Mouse (Mus musculus): ENCODE measurements around the gene Paqr7.
"Not testable (repeated sequence)": the region's sequence is repeated elsewhere in the genome, so short reads cannot be mapped to it uniquely, and the experiment has no call there.

The Paqr7 gene

DNA sequence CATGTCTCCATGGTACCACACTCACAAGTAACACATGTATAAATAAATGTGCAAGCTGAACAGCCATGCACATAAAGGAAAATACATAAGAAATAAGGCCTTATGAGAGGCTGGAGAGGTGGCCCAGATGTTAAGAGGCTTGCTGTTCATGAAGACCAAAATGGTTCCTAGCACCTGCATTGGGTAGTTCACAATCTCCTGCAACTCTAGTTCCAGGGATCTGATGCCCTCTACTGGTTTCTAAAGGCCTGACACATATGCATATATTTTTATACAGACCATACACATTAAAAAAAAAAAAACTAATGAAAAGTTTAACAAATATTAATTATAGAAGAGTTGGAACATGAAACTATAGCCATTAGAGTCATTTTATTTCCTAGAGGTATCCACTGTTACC, 25.0 kb upstream of the Paqr7 start:
- no peak for DNase-seq (ENCODE audit: low spot score in 2 of 2)

DNA sequence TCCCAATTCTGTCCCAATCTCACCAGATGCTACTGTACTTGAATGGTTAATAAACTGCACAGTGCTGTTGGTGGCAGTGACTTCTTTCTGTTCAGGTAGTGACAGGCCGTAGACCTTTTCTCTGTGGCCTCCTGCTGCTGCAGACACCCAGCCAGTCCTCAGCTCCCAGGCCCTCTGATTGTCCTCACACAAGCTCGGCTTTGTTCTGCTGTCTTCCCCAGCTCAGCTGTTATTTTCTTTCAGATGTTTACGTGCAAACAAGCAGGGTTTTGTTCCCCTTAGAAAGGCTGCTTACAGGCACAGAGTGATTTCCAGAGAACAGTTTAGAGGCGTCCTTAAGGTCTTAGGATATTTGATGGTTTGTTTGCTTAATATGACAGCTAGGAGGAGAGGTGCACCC, 22.7 kb upstream of the Paqr7 start:
- DNase-seq (ENCODE audit: low spot score in 2 of 2) = no peak

DNA sequence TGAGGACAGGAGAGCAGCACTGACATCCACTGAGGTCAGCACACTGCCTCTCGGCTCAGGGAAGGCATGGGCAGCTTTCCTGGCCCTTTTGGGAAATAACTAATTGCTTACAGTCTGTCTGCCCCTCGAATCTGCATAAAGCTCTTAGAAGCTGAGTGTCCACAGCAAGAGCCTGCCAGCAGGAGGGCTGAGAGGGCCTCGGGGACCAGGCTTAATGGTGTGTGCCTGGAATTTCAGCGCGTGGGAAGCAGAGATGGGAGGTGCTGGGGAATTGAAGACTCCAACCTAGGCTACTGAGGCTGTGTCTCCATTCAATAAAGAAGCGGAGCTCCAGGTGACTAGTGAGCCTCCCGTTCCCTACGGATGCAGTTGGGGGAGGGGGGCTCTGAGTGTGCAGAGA, 22.3 kb upstream of the Paqr7 start:
- no peak for DNase-seq (ENCODE audit: low spot score in 2 of 2)

DNA sequence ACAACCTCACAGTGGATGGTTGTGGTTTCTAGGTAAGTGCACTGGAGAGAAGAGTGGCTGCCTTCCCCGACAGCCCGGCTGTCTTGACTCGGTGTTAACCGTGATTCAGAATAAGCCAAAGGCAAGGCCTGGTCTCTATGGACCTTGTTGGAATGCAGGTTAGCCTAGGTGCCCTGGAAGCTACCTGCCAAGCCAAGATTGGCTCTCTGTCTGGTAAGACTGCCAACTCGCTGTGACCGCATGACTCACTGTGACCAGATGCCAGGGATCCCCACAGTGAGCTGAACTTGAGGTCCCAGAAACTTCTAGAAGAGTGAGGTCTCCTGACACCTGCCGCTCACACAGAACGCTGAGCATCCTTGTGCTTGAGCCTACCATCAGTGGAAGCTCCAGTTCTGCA, 19.6 kb upstream of the Paqr7 start:
- no peak for DNase-seq (ENCODE audit: low spot score in 2 of 2)

DNA sequence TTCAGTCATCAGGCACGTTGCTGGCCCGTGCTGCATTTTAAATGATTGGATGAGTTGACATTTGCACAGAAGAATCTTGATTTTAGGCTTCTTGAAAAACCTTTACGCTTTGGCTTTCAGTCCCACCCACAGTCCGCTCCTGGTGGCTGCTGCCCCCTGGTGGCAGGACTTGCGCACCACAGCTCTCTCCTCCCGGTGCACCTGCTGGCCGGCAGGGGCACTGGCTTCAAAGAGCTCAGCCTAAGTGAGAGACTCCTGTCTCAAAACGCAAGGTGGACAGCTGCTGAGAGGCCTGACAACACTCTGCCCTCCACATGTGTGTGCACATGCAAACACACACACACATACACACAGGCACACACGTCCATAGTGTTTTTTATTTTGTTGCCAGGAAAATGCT, 18.5 kb upstream of the Paqr7 start:
- DNase-seq (ENCODE audit: low spot score in 2 of 2) = peak; percentile 92 to 98

DNA sequence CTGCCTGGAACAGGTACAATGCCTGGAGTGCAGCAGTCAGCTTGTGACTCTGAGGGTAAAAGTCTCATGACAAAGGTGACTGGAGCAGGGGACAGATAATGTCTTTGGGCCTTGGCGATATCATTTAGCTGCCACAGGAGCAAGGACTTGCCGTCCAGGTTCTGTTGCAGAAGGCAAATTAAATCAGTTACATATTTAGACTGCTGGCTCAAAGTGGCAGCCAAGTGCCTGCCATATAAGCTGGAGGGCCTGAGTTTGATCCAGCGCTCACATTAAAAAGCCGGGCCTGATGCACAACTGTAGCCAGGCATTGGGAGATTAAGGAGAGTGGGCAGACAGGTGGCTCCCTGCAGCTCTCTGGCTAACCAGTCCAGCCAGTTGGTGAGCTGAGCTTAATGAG, 16.7 kb upstream of the Paqr7 start:
- DNase-seq (ENCODE audit: low spot score in 2 of 2) = no peak

DNA sequence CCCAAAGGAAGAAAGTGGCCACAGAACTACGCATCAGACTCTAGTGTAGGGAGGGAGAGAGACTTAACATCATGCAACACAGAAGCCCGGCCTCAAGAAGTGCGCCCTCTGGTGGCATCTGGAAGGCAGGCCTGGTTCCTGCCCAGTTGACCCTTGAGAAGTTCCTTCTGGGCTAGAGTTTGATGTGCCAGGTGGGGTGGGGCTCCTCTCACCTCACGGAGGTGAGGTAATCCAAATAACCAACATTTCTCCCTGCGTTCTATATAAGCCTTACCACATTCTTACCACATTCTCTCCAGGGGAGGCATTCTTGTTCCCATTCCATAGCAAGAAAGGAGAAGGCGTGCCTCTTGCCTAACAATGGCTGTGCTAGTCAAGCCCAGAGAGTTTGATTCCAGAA, 15.6 kb upstream of the Paqr7 start:
- DNase-seq (ENCODE audit: low spot score in 2 of 2) = peak; percentile 77

DNA sequence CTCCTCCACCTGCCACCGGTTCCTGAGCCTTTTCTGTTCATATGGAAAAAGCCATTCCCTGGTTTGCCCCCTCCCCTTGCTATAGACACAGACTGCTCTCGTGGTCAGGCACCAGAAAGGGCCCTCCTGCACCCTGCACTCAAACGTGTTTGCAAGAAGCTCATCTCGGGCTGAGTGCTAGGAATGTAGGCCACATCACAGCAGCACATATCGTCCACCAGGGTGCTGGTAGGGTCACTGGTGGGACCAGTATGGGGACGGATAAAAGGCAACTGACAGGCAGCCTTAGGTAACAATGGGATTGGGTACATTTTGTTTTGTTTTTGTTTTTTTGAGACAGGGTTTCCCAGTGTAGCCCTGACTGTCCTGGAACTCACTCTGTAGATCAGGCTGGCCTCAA, 15.2 kb upstream of the Paqr7 start:
- no peak for DNase-seq (ENCODE audit: low spot score in 2 of 2)

DNA sequence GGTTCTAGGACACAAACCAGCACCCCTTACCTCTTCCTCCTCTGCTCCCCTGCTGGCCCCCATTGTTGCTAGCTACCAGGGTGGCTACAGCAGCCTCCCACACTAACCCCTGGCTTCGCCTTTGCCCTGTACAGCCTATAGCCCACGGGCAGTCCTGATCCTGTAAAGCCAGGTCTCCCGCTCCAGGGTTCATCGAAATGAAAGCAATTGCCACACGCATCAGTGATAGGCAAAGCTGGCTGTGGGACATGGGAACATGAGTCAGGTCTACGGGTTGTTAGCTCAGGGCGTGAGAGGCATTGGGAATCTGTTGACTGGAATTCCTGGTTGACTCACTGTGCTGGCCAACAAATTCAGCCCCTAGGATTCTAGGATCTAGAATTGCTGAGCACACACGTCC, 14.1 kb upstream of the Paqr7 start:
- DNase-seq (ENCODE audit: low spot score in 2 of 2) = no peak

DNA sequence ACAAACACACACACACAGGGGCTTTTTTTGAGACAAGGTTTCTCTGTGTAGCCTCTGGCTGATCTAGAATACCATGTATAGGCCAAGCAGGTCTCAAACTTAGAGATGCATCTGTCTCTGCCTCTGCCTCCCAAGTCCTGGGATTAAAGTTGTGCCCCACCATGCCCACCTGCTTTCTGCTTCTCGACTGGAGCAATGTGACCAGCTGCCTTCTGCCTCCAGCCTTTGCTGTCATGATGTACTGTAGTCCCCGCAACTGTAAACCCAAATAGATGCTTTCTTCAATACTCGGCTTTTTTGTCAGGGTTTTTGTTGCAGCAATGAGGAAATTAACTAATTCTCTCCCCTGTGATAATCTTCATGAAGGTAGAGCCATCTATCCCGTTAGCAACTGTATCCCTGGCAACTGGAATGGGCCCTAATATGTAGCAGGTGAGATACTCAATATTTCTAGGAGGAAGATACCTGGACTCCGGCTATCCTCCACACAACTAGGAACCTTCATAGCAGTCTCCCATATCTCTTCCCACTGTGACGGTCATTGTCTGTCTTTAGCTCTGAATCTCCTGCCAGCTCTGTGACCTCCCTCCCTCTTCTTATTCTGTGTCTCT, 13.3 kb upstream of the Paqr7 start:
- DNase-seq (ENCODE audit: low spot score in 2 of 2) = no peak

DNA sequence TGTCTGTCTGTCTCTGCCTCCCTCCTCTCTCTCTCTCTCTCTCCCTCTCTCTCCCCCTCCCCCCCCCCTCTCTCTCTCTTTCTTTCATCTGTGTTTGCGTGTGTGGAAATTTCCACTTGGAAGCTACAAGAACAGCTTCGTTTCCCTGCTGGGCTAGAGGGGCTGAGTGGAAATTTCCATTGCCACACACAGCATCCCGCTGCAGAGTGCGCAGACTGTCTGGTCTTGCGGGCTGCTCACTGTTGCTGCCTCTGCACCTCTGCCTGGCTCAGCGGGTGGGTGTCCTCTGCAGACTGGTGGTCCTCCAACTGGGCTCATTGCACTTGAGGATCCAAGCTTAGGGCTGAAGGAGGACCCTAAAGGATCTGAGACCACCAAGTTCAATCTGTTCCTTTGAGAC, 12.8 kb upstream of the Paqr7 start:
- DNase-seq (ENCODE audit: low spot score in 2 of 2) = peak; percentile 66 to 68

DNA sequence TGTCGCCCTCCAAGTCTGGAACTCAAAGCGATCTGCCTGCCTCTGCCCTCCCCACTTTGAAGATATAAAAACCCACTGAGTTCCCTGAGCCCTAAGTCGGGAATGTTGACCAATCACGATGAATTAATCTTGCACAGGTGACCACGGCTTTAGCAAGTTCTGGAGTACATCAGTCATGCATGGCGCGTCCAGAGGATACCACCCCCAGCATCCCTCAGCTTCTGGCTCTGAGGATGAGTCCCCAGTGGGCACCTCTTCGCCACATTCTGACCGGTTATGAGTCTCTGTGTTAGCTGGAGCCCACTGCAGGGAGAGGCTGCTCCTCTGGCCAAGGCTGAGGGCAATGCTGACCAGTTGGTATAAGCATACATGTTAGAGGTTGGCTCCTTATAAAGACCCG, 12.3 kb upstream of the Paqr7 start:
- DNase-seq (ENCODE audit: low spot score in 2 of 2) = no peak

DNA sequence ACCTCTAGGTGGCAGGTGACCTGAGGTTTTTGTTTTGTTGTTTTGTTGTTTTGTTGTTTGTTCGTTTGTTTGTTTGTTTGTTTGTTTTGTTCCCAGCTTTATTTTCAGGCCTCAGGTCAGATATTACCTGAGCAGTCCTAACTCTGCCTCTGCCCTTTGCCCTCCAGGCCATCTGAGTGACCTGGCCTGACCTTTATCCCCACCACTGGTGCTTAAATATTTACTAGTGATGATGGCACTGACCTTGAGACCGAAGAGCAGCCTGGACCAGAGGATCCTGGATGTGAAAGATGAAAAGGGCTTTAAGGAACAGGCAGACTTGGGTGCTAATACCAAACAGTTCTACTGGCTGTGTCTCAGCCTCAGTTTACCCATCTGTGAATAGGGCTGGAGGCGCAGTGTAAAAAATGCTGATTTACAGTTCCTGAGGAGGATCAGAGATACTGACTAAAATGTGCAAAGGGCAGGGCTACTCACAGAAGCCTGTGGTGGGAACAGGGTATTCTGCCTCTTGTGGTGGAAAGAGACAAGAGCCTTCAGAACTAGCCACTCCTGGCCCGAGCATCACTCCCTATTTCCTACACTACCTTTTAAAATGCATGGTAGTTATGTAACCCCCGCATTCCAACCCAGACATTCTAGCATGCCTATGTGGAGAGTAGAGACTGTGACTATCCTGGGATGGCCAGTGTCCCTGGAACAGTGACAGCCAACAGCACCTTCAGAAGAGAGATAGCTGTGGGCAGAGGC, 11.2 kb upstream of the Paqr7 start:
- no peak for DNase-seq (ENCODE audit: low spot score in 2 of 2)

DNA sequence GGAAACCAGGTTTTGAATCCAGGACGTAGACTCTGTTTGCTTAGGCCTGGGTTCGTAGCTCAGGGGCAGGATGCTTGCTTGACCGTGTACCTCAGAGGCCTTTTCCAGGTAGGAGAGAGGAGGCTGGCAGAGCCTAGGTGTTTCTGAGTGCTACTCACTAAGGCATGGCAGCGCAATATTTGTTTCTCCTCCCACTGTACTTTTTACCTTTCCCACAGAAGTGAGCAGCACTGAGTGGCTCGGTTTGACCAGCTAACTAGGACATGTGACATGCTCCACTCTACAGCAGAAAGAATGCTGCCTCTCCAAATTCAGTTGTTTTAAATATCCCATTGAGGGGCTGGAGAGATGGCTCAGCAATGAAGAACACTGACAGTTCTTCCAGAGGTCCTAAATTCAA, 8.3 kb upstream of the Paqr7 start:
- no peak for DNase-seq (ENCODE audit: low spot score in 2 of 2)

DNA sequence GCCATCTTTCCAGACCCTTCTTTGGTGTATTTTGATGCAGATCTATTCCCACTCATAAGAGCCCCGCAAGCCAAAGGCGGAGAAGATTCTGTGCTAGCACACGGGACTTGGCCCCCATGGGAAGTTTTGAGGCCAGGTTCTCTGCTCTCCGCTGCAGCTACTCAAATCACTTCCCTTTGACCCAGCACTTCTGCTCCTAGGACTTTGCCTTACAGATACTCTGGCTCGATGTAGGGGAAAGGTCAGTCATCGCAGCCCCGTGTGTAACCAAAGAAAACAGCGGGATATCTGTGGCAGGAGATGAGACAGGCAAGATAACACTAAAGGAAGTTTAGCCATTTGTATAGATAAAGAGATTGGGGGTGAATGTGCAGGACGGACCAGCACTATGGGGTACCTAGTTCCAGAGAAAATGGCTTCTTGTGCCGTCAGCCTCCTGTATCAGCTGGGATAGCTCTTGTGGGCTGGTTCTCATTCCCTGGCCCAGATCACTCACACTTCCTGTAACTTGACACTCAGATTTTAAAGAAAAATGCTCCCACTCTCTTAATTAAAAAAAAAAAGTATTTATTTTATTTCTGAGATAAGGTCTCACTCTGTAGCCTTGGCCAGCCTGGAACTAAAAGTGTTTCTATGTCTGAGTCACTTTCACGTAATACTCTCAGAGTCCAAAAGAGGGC, 6.4 kb upstream of the Paqr7 start:
- DNase-seq (ENCODE audit: low spot score in 2 of 2) = no peak

DNA sequence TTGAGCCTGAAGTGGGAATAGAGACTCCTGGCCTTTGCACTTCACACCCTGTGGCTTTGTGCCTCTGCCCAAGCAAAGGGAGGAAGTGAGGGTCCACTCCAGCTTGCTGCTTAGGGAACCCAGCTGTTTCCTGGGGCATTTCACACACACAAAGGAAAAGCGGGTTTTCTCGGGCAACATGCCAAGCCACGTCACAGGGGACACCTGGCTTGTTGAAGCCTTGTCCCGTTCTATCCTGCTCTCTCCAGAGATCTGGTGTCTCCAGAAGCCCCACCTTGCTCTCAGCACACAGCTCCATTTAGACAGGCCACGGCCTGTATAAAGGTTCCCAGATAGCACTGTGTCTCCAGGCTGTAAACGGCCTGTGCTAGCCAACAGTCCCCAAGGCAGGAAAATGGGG, 4.8 kb upstream of the Paqr7 start:
- no peak for DNase-seq (ENCODE audit: low spot score in 2 of 2)

DNA sequence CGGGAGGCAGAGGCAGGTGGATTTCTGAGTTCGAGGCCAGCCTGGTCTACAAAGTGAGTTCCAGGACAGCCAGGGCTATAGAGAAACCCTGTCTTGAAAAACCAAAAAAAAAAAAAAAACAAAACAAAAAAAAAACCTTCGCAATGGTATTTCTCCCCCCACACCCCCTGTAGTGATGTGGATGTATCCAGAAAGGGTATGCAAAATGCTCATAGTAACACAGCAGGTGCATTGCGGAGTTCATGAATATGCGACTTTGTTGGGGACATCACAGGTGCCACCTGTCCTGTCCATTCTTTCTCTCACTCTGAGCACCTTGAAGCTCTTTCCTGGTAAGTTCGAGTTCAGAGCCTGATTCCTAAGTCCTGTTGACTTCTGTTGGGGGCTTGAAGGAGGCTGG, 2.3 kb upstream of the Paqr7 start:
- DNase-seq (ENCODE audit: low spot score in 2 of 2) = not testable (repeated sequence)

DNA sequence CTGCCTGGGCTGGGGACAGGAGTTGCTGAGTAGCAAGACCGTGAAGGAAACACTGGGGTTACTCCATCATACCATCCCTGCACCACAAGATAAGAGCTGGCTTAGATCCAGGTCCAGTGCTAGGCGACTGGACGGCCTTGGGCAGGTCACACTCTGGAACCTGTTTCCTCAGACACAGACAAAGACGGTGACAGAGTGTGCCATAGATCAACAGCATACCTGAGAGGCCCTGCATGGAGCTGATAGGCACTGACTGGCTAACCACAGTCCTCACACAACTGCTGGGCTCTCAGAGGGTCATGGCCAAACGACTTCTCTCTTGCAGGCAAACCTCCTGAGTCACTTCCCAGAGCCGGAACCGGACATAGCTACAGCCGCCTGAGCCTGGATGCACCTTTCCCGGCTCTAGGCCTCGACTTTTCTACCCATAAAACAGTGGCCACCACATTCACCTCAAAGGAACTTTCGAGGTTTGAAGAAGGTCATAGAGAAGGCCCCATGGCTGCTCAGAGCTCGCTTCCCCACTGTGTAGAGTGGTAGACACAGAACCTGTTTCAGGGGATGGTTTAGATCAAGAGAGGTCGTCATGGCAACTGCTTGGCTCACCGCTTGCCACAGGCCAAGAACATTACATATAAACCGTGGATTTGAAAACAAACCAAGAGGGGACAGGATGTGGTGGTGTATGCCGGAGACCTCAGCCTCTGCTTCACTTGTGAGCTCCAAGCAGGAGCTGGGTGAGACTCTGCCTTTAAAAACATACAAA, 1.5 kb upstream of the Paqr7 start:
- DNase-seq (ENCODE audit: low spot score in 2 of 2) = no peak

DNA sequence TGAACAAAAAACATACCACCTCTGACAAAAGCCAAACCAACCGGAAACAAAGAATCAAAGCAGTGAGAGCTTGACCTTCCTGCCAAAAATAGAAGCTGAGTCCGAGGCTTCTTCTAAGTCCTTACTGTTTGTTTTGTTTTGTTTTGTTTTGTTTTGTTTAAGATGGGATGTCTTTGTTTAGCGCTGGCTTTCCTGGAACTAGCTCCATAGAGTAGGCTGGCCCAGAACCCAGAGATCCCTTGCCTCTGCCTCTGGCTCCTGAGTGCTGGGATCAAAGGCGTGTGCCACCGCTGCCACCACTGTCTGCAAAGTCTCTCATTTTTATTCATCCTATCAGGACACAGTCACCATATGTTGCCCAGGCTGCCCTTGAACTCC, 962 bp upstream of the Paqr7 start:
- DNase-seq (ENCODE audit: low spot score in 2 of 2) = no peak

DNA sequence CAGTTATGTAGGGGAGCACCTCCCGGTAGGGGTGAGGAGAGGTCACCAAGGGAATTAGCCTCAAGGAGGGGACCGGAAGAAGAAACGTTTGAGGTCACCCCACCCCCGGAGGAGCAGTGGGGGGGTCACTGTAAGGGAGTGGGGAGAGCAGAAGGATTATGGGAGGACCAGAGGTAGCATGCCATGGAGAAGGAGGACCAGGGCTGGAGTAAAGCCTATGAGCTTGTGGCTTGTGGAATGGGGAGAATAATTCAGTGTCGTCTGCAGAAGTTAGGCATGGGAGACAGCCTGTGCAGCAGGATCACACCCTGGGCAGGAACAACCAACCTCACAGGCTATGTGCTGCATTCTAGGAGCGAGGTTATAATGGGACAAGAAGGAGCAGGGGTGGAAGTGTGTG, 726 bp downstream of the Paqr7 start:
- DNase-seq (ENCODE audit: low spot score in 2 of 2) = no peak

DNA sequence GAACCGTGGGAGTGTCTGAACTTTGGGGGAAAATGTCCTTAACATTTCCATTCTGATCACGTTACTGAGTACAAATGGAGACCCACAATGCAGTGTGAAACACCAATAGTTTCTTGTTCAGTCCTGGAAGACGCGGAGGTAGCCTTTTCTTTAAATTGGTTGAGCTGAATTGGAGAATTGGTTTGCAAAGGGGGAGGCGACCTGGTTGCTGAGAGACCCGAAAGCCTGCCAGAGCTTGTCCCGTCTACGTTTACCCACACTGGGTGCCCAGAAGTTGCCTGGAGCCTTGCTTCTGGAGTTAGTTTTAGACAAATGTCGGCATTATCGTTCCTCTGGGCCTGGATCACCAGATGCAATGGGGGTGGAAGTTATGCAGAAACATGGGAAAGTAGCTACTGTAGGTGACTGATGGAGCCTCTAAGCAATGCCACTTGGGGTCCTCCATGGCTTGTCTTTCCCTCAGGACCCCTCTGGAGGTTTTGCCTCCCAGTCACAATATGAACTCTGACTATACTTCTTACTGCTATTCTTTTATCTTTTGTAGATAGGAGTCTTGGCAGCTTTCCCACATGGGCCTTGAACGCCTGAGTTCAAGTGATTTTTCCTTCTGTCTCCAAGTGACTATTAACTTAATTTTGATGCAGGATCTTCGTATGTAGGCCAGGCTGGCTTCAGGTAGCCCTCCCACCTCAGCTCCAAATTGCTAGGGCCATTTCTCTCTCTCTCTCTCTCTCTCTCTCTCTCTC, 1.7 kb downstream of the Paqr7 start:
- peak in 1 of 2 experiments; percentile 51 for DNase-seq (ENCODE audit: low spot score in 2 of 2)

DNA sequence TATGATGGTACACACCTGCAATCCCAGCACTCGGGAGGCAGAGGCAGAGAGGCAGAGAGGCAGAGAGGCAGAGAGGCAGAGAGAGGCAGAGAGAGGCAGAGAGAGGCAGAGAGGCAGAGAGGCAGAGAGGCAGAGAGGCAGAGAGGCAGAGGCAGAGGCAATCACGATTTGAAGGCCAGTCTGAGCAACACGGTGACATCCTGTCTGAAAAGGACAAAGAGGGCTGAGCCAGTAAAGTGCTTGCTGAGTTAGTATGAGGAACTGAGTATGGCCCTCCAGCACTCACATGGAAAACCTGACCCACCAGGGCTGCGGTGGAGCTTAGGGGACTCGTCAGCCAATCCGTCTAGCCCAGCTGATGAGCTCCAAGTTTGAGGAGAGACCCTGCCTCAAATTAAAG, 2.5 kb downstream of the Paqr7 start:
- DNase-seq (ENCODE audit: low spot score in 2 of 2) = not testable (repeated sequence)
